Mouse (Mus musculus) neural tube, embryonic 11.5 days (tissue): Measurements from ENCODE around the gene Ebna1bp2. TPM values are rescaled to one million over a fixed set of nuclear protein-coding genes. Genes with fewer than 3 reads are reported as not detected.

Experiments used
- ATAC-seq: fragments of 200-750 bp; cut with Nextera tagmentation; 2 replicates; pipeline ENCODE4 v1.8.0; 2017; ENCODE audit warnings: moderate number of reproducible peaks, mild to moderate bottlenecking, moderate TSS enrichment, moderate library complexity; ENCODE audit not compliant: insufficient read depth, low FRiP score, low TSS enrichment
- DNase-seq: peaks from one replicate; pipeline ENCODE4 v3.0.0-alpha.2; 2015; ENCODE audit warnings: low spot score
- H3K27ac ChIP-seq: fragments of 300-500 bp; sonication (generic); 2 replicates; pipeline ENCODE4 v1.5.1; 2014; ENCODE audit warnings: low read depth, mild to moderate bottlenecking, low read length
- H3K27me3 ChIP-seq: fragments of 300-500 bp; sonication (generic); 2 replicates; pipeline ENCODE4 v1.6.1; 2014; ENCODE audit warnings: mild to moderate bottlenecking, low read length, mixed read lengths; ENCODE audit not compliant: control insufficient read depth, insufficient read depth
- H3K36me3 ChIP-seq: fragments of 300-500 bp; sonication (generic); 2 replicates; pipeline ENCODE4 v1.6.1; 2014; ENCODE audit warnings: mild to moderate bottlenecking, low read length, moderate library complexity, mixed read lengths; ENCODE audit not compliant: control insufficient read depth, insufficient read depth
- H3K4me1 ChIP-seq: fragments of 300-500 bp; sonication (generic); 2 replicates; pipeline ENCODE4 v1.6.1; 2014; ENCODE audit warnings: low read length, mixed read lengths; ENCODE audit not compliant: control insufficient read depth, insufficient read depth
- H3K4me2 ChIP-seq: fragments of 300-500 bp; sonication (generic); 2 replicates; pipeline ENCODE4 v1.6.1; 2014; ENCODE audit warnings: low read depth, mild to moderate bottlenecking, moderate library complexity
- H3K4me3 ChIP-seq: fragments of 300-500 bp; sonication (generic); 2 replicates; pipeline ENCODE4 v1.5.1; 2014; ENCODE audit warnings: low read depth, low read length
- H3K9ac ChIP-seq: fragments of 300-500 bp; sonication (generic); 2 replicates; pipeline ENCODE4 v1.6.1; 2014; ENCODE audit warnings: mild to moderate bottlenecking, low read length
- H3K9me3 ChIP-seq: fragments of 300-500 bp; sonication (generic); 2 replicates; pipeline ENCODE4 v1.6.1; 2016; ENCODE audit warnings: low read length; ENCODE audit not compliant: control insufficient read depth
- WGBS: fragments of 180-500 bp; shearing (Covaris S2); extraction: QIAGEN DNeasy Blood & Tissue Kit; methylation state at CpG from one replicate; pipeline ENCODE4 v1.1.7; 2014; 5-methylcytosine and 5-hydroxymethylcytosine counted together
- polyA plus RNA-seq: library from polyadenylated mRNA; unstranded; fragments of >200 nt; fragmentation: Nextera tagmentation; extraction: Ambion mirVana; gene quantifications from 2 replicates; pipeline ENCODE4 v1.2.1, GENCODE M21; 2014

The Ebna1bp2 gene
- polyA plus RNA-seq, 1 experiment from 2014 or later = 165 TPM

GRCm38 (mm10) chr4:118609836-118610235 lies 10.8 kb upstream of the Ebna1bp2 start:
- Histone ChIP-seq H3K4me2 (no peak overlapping the region), H3K36me3 (no peaks in the 10 kb centered on the region), H3K4me1 (no peaks in the 10 kb centered on the region), H3K9me3 (no peaks in the 10 kb centered on the region), H3K27me3 (no peaks in the 10 kb centered on the region), H3K4me3 (no peak overlapping the region), H3K9ac (no peak overlapping the region), H3K27ac (no peak overlapping the region)
- WGBS = 71% methylated on average over 3 of the region's 3 CpGs
- no peak for ATAC-seq
- DNase-seq = no peak

GRCm38 (mm10) chr4:118612619-118613018 lies 8.0 kb upstream of the Ebna1bp2 start:
- Histone ChIP-seq H3K4me1 (no peaks in the 10 kb centered on the region), H3K9me3 (no peaks in the 10 kb centered on the region), H3K36me3 (no peaks in the 10 kb centered on the region), H3K4me3 (no peak overlapping the region), H3K27me3 (no peaks in the 10 kb centered on the region), H3K9ac (no peak overlapping the region), H3K27ac (no peak overlapping the region), H3K4me2 (no peak overlapping the region)
- WGBS = 26% methylated on average over 11 of the region's 11 CpGs
- ATAC-seq (no peak), DNase-seq (peak; percentile 48)

- no peak for DNase-seq
- no peaks in the 10 kb centered on the region for H3K4me1 ChIP-seq
- no peaks in the 10 kb centered on the region for H3K36me3 ChIP-seq
- ATAC-seq = no peak
- WGBS = 88% methylated on average over 11 of the region's 11 CpGs
- no peaks in the 10 kb centered on the region for H3K27me3 ChIP-seq
- no peak overlapping the region for H3K4me2 ChIP-seq
- no peak overlapping the region for H3K9ac ChIP-seq
- no peaks in the 10 kb centered on the region for H3K9me3 ChIP-seq
- H3K27ac ChIP-seq = no peak overlapping the region
- H3K4me3 ChIP-seq = no peak overlapping the region
Observed at GRCm38 (mm10) chr4:118615412-118615811, 5.2 kb upstream of the Ebna1bp2 start.

- Histone ChIP-seq H3K4me2 (peak overlapping the region; percentile 93), H3K36me3 (peaks cover 5% of the 10 kb centered on the region; the same call in 1 of the 2 replicates), H3K4me1 (peaks cover 9% of the 10 kb centered on the region), H3K27ac (no peak overlapping the region), H3K27me3 (no peaks in the 10 kb centered on the region), H3K4me3 (peak overlapping the region; percentile 78), H3K9me3 (no peaks in the 10 kb centered on the region), H3K9ac (peak overlapping the region; percentile 53)
- ATAC-seq (no peak; the same call in 1 of the 2 replicates), DNase-seq (no peak)
- WGBS = under 1% methylated on average over 23 of the region's 23 CpGs
Observed at GRCm38 (mm10) chr4:118620967-118621320, 345 bp downstream of the Ebna1bp2 start.

GRCm38 (mm10) chr4:118621781-118622180 lies 1.2 kb downstream of the Ebna1bp2 start:
- H3K4me3 ChIP-seq = peak overlapping the region; percentile 78
- H3K4me1 ChIP-seq = peaks cover 9% of the 10 kb centered on the region
- no peak for ATAC-seq
- H3K27me3 ChIP-seq = no peaks in the 10 kb centered on the region
- no peak overlapping the region for H3K9ac ChIP-seq
- no peak for DNase-seq
- 88% methylated on average over 9 of the region's 9 CpGs for WGBS
- H3K4me2 ChIP-seq = peak overlapping the region; percentile 93
- H3K36me3 ChIP-seq = peaks cover 5% of the 10 kb centered on the region; the same call in 1 of the 2 replicates
- H3K9me3 ChIP-seq = no peaks in the 10 kb centered on the region
- no peak overlapping the region for H3K27ac ChIP-seq

- Histone ChIP-seq H3K27me3 (no peaks in the 10 kb centered on the region), H3K9me3 (no peaks in the 10 kb centered on the region), H3K27ac (no peak overlapping the region), H3K4me3 (no peak overlapping the region), H3K36me3 (peaks cover 4% of the 10 kb centered on the region; the same call in 1 of the 2 replicates), H3K4me2 (no peak overlapping the region), H3K9ac (no peak overlapping the region), H3K4me1 (no peaks in the 10 kb centered on the region)
- peak; percentile 4 for DNase-seq
- ATAC-seq = no peak
- whole genome bisulfite sequencing = 87% methylated on average over 5 of the region's 5 CpGs
Observed at GRCm38 (mm10) chr4:118630261-118630660, 9.7 kb downstream of the Ebna1bp2 start.

- Histone ChIP-seq H3K9ac (no peak overlapping the region), H3K27me3 (no peaks in the 10 kb centered on the region), H3K9me3 (no peaks in the 10 kb centered on the region), H3K36me3 (no peaks in the 10 kb centered on the region), H3K4me2 (no peak overlapping the region), H3K4me1 (no peaks in the 10 kb centered on the region), H3K4me3 (no peak overlapping the region), H3K27ac (no peak overlapping the region)
- WGBS = 50% methylated on average over 20 of the region's 20 CpGs
- DNase-seq = no peak
- no peak for ATAC-seq
Observed at GRCm38 (mm10) chr4:118642346-118643190, 22.0 kb downstream of the Ebna1bp2 start.

GRCm38 (mm10) chr4:118645234-118645633 lies 24.6 kb downstream of the Ebna1bp2 start:
- Histone ChIP-seq H3K4me1 (no peaks in the 10 kb centered on the region), H3K9ac (no peak overlapping the region), H3K27me3 (no peaks in the 10 kb centered on the region), H3K4me3 (no peak overlapping the region), H3K36me3 (no peaks in the 10 kb centered on the region), H3K9me3 (no peaks in the 10 kb centered on the region), H3K4me2 (no peak overlapping the region), H3K27ac (no peak overlapping the region)
- DNase-seq (peak; percentile 55), ATAC-seq (no peak)
- WGBS = 19% methylated on average over 2 of the region's 2 CpGs

GRCm38 (mm10) chr4:118658652-118659051 lies 38.1 kb downstream of the Ebna1bp2 start, which contains the start of gene Olfr62:
TSS of gene Olfr62 (plus strand) at chr4:118658952.
- Histone ChIP-seq H3K4me1 (no peaks in the 10 kb centered on the region), H3K9me3 (no peaks in the 10 kb centered on the region), H3K36me3 (no peaks in the 10 kb centered on the region), H3K4me2 (no peak within 1 kb of the TSS), H3K27me3 (no peaks in the 10 kb centered on the region), H3K9ac (no peak within 1 kb of the TSS), H3K4me3 (no peak within 1 kb of the TSS), H3K27ac (no peak within 1 kb of the TSS)
- DNase-seq = no peak
- ATAC-seq = no peak
